Mouse (Mus musculus): ENCODE data around the gene Taf1b.
"Not testable (repeated sequence)": the region's sequence is repeated elsewhere in the genome, so short reads cannot be mapped to it uniquely, and the experiment has no call there.

Taf1b gene

GRCm38 (mm10) chr12:24498150-24498840 is at the start of gene Taf1b:
Gene Taf1b, plus strand, starts transcription at chr12:24498359.
- peak; percentile 86 to 92 for DNase-seq (ENCODE audit: low spot score in 2 of 2)

DNA sequence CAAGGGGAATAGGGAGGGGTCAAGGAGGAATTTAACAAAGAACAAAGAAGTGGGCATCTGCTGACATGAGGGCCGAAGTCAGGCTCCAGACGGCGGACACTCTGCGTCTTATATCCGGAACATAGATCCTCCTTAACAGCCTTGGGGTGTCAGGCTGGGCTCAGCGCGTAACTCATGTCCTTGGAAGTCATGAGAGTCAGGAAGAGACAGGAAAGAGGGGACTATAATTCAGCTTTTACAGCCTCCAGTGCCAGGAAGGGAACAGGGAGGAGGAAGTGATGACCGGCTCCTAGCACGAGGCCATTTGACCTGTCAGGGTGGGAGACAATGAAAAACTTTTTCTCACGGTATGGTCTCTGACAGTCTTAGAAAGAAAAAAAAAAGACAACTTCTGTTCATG is 37.8 kb upstream of the Taf1b start:
- no peak for DNase-seq (ENCODE audit: low spot score in 2 of 2)

DNA sequence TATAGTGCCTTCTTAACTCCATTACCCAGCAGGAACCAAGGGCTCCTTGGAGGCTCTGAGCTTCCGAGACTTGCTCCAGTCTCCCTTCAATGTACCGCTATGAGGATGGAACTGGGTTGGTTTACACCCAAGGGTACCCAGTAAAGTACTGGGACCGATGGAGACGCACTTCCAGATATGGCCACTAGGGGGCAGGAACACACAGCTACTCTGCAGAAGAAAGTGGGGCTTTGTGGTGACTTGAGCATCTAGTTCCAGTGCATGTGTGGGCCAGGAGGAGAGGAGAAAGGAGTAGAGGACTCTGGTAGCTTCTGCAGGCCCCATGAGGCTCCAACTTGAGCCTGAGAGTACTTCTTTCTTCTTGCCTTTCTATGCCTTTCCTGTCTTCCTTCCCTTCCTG is 36.0 kb upstream of the Taf1b start:
- DNase-seq (ENCODE audit: low spot score in 2 of 2): not testable (repeated sequence)

GRCm38 (mm10) chr12:24463490-24463889 is 34.7 kb upstream of the Taf1b start:
- DNase-seq (ENCODE audit: low spot score in 2 of 2): not testable (repeated sequence)

DNA sequence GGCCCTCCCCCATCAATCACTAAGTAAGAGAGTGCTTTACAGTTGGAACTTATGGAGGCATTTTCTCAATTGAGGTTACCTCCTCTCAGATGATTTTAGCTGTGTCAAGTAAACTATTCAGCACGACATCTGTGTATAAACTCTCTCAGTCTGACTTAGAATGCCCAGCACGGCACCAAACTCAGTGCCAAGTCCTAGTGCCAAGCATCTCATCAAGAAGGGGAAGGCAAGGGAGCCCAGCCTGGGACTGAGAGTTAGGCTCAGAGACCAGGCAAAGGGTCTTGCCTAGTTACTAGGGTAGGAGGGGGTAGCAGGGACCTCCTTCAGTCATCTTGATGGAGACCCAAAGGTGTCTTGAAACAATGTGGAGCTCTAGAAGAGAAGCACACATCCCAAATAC is 29.2 kb upstream of the Taf1b start:
- peak; percentile 38 to 43 for DNase-seq (ENCODE audit: low spot score in 2 of 2)

DNA sequence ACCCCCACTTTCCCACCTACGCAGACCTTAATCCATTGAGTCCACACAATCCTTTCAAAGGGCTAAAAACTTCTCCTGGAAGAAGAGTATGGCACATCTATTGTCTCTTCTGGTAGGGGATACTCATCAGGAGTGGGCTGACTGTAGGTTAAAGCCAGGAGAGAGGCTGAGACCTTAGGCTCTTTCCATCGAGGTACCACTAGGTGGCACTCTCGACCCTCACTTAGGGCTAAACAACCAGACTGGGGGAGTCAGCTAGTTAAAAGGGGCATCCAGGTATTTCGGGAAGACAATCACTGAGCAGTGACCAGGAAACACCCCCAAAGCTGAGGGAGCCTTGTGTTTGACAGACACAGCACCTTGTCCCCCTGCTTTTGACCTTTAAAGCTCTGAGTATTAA is 27.2 kb upstream of the Taf1b start:
- peak; percentile 34 to 61 for DNase-seq (ENCODE audit: low spot score in 2 of 2)

GRCm38 (mm10) chr12:24473221-24473620 is 24.9 kb upstream of the Taf1b start:
- no peak for DNase-seq (ENCODE audit: low spot score in 2 of 2)

DNA sequence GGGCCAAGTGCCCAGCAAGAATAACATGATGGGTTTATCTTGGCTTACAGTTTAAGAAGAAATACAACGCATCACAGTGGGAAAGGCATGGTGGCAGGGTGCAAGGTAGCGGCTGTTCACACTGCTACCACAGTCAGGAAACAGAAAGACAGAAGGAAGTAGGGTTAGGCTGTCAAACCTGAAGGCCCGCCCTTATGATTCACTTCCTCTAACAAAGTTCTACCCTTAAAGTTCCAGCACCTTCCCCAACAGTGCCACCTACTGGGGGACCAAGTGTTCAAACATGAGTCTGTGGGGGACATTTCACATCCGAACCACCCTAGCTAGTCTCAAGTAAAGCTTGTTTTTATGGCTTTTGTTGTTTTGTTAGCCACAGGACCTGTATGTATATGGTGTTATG is 13.2 kb upstream of the Taf1b start:
- no peak for DNase-seq (ENCODE audit: low spot score in 2 of 2)

DNA sequence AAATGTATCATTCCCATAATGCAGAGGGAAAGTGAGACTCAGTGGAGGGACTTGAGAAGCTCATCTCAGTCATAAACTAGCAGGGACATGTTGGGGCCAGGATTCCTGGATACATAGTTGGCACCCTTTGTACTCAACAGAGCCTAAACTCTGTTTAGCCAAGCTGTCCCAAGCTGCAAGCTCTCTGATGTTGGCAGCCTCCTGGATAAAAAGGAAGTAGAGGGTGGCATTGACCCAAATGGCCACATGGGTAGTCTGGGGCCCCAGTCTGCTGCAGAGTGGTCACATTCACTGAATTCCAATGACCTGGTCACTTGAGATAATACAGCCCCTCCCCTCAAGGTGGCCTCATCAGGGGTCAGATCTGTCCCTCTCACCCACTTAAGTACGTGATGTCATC is 11.3 kb upstream of the Taf1b start:
- DNase-seq (ENCODE audit: low spot score in 2 of 2): no peak

- DNase-seq (ENCODE audit: low spot score in 2 of 2): not testable (repeated sequence)
Measured at GRCm38 (mm10) chr12:24492507-24492906, 5.7 kb upstream of the Taf1b start.

DNA sequence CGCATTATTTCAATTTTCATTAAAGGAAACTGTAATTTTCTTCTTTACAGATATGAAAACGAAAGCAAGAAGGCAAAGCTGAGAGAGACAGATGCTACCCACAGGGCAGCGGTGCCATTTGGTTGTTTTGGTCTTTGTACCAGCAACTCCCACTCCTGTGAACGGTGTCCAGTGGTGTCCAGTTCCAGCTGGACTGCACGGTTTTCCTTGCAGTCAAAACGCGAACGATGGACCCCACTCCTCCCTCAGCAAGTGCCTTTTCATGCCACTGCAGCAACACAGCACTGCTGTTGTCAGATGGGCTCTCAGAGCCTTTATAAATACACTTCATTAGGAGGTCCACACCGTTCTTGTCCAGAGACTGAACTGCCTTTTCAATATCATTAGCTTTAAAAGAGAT is 5.1 kb upstream of the Taf1b start:
- DNase-seq (ENCODE audit: low spot score in 2 of 2): no peak

GRCm38 (mm10) chr12:24493412-24493811 is 4.7 kb upstream of the Taf1b start:
- DNase-seq (ENCODE audit: low spot score in 2 of 2): no peak

- DNase-seq (ENCODE audit: low spot score in 2 of 2): not testable (repeated sequence)
Measured at GRCm38 (mm10) chr12:24494791-24495190, 3.4 kb upstream of the Taf1b start.

GRCm38 (mm10) chr12:24498841-24499485 is 804 bp downstream of the Taf1b start:
- not testable (repeated sequence) for DNase-seq (ENCODE audit: low spot score in 2 of 2)

GRCm38 (mm10) chr12:24517118-24517517 is 19.0 kb downstream of the Taf1b start:
- no peak for DNase-seq (ENCODE audit: low spot score in 2 of 2)

DNA sequence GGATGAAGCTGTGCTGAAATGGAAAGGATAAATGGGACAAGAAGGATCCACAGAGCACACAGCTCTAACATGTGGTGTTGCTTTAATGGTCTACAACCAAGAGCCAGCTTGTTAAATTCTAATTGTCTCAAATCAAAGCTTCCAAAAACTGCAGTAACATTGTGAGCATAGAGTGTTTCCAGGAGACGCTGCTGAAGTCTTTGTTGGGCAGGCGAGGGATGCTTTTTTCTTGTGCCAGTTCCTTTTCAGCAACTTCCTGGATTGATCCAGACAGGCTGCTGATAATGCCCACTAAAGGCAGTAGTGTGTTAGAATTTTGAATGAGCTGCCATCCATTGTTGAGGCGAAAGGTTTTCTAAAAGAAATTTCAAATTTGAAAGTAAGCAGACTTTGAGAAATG is 22.9 kb downstream of the Taf1b start:
- DNase-seq (ENCODE audit: low spot score in 2 of 2): peak in 1 of 2 experiments; percentile 51

DNA sequence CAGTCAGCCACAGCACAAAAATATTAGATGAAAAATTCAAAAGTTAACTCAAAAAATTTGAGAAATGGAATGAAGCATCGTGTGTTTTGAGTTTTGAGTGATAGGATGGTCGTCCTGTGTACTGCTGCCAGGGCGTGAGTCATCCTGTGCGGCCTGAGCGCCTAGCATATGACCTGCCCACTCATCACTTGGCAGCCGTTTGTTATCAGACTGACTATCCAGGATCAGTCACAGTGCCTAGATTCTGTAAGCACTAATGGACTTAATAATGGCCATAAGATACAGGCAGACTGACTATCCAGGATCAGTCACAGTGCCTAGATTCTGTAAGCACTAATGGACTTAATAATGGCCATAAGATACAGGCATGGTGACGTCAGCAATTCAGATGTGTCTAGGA is 26.9 kb downstream of the Taf1b start:
- DNase-seq (ENCODE audit: low spot score in 2 of 2): not testable (repeated sequence)

GRCm38 (mm10) chr12:24536390-24536789 is 38.2 kb downstream of the Taf1b start:
- no peak for DNase-seq (ENCODE audit: low spot score in 2 of 2)

DNA sequence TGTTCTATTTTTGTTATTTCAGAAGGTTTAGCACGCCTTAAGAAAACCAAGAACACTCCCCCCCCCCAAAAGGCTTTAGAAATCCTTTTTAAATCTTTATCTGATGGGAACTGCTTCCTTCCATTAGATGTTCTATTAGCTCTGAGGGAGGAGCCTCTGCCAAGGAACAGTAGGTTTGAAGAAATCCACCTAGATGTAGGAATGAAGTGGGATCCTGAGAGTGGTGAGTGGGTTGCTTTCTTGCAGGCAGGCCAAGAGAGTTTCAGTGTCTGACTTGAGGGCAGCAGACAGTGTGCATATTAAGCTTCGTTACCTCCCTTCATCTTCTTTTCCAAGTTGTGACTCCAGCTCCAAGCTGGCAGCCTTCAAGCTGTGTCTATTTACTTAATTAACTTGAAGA is 39.0 kb downstream of the Taf1b start:
- DNase-seq (ENCODE audit: low spot score in 2 of 2): no peak

DNA sequence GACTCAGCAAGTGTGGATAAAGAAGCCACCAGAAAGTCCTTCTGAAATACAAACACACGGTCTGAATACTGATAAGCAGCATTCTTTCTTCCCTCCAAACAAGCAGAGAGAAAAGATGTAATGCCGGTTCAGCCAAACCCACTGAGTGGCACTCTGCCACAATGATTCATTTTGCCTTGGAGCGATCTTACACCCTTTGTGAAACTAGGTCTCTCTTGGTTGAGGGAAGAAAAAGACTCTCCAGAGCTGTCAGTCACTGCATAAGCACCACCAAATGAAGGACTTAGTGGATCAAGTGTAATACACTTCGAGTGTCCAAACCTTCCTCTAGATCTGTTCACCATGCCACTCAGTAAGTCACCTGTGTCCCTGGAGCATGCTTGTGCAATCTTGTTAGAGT is 39.8 kb downstream of the Taf1b start:
- DNase-seq (ENCODE audit: low spot score in 2 of 2): peak; percentile 49 to 53

DNA sequence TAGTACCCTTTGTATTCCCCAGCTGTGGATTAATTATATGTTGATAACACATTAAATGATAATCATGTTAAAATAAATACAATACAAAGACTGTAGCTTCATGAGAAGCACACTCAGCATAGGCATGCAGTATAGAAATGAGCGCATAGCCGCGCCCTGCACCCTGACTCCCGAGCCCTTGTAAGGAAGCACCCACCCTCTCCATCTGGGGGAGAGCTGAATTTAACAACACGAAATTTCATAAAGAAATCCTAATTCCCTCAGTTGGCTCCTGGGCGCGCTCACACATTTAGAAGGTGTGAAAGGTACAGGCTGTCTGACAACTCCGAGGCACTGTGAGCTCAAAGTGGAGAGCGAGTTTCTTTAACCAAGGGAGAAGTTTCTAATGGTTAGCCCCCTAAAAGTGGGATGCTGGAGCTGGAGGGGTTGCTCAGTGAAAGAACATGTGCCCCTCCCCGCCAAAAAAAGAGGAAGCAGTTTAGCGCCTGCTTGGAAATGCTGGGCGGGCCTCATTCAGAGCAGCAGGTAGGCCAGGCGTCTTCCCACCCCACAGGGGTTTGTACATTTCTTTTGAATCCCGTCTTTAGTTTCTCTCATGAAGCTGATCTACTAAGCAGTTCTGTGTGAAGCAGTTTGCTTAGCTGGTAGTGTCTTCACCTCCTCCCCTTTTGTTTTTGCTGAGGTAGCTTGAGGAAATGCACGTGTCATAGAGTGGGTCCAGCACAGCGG is 43.4 kb downstream of the Taf1b start:
- no peak for DNase-seq (ENCODE audit: low spot score in 2 of 2)

DNA sequence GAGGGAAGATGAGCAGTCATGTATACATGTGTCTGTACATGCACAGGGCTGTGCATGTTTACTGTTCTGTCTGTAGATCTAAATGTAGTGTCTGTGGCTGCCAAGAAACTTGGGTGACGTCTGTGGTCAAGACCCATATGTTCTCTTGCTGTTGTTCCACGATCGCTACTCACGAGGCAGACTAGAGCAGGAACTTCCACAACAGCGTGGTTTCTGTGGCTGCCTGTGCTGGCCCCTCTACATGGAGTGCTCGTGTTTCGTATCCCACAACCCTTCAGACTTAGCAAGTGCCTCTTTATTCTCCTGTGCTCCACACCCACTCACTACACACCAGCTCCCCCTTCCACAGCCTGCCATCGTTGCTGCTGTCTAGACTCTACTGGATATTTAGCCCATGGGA is 49.5 kb downstream of the Taf1b start:
- no peak for DNase-seq (ENCODE audit: low spot score in 2 of 2)

DNA sequence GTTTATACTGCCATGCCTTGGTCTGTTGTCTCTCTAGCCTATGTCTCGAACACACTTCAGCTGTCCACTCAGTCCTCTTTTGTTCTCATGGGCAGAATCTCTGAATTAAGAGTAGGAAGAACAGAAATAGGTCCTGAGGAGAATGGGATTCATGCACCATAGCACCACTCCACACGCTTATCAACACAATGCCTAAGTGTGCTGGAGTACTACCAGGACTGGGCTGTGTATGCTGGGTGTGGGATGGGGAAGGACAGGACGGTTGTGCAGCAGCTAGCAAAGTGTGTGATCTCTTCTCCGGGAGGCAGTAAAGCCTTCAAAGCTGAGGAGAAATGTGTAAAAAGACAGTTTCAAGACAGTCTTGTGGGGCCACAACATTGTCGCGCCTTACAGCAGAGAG is 50.7 kb downstream of the Taf1b start:
- DNase-seq (ENCODE audit: low spot score in 2 of 2): no peak

Measured in right cerebral cortex, postnatal 10 days (tissue).